Mouse (Mus musculus) lung, embryonic 15.5 days (tissue): ENCODE data around the gene Zranb1. TPM values are rescaled to one million over a fixed set of nuclear protein-coding genes. Genes with fewer than 3 reads are reported as not detected.
A peak's percentile ranks its signal among the peaks of the same experiment; 100 is the strongest.

Experiments used
- ATAC-seq: fragments of 200-750 bp; cut with Nextera tagmentation; 2 replicates; pipeline ENCODE4 v1.8.0; 2017; ENCODE audit warnings: moderate number of reproducible peaks, borderline replicate concordance; ENCODE audit not compliant: low FRiP score, low TSS enrichment; ENCODE audit errors: extremely low read depth
- H3K27ac ChIP-seq: fragments of 300-500 bp; sonication (generic); 2 replicates; pipeline ENCODE4 v1.5.1; 2015; ENCODE audit warnings: moderate library complexity, mild to moderate bottlenecking, inconsistent platforms
- H3K27me3 ChIP-seq: fragments of 300-500 bp; sonication (generic); 2 replicates; pipeline ENCODE4 v1.6.1; 2015; ENCODE audit warnings: inconsistent platforms
- H3K36me3 ChIP-seq: fragments of 300-500 bp; sonication (generic); 2 replicates; pipeline ENCODE4 v1.6.1; 2015; ENCODE audit warnings: inconsistent platforms
- H3K4me1 ChIP-seq: fragments of 300-500 bp; sonication (generic); 2 replicates; pipeline ENCODE4 v1.6.1; 2015; ENCODE audit warnings: inconsistent platforms
- H3K4me2 ChIP-seq: fragments of 300-500 bp; sonication (generic); 2 replicates; pipeline ENCODE4 v1.6.1; 2015; ENCODE audit warnings: inconsistent platforms, mild to moderate bottlenecking, moderate library complexity
- H3K4me3 ChIP-seq: fragments of 300-500 bp; sonication (generic); 2 replicates; pipeline ENCODE4 v1.5.1; 2015; ENCODE audit warnings: mild to moderate bottlenecking, inconsistent platforms
- H3K9ac ChIP-seq: fragments of 300-500 bp; sonication (generic); 2 replicates; pipeline ENCODE4 v1.6.1; 2015; ENCODE audit warnings: inconsistent platforms
- H3K9me3 ChIP-seq: fragments of 300-500 bp; sonication (generic); 2 replicates; pipeline ENCODE4 v1.6.1; 2016; ENCODE audit warnings: inconsistent platforms
- WGBS: fragments of 180-500 bp; shearing (Covaris S2); methylation state at CpG from one replicate; pipeline ENCODE4 v1.1.7; 2015; 5-methylcytosine and 5-hydroxymethylcytosine counted together
- polyA plus RNA-seq: library from polyadenylated mRNA; unstranded; fragments of >200 nt; fragmentation: Nextera tagmentation; extraction: Ambion mirVana; gene quantifications from 2 replicates; pipeline ENCODE4 v1.2.1, GENCODE M21; 2015

The Zranb1 gene
- polyA plus RNA-seq, 1 experiment from 2014 or later: 10.8 TPM

GRCm38 (mm10) chr7:133007343-133007742 is 76.4 kb downstream of the Zranb1 start:
- Histone ChIP-seq H3K27ac (no peak overlapping the region), H3K9me3 (no peaks in the 10 kb centered on the region), H3K36me3 (peaks cover 3% of the 10 kb centered on the region; the same call in 1 of the 2 replicates), H3K4me2 (no peak overlapping the region), H3K4me1 (peaks cover 31% of the 10 kb centered on the region), H3K4me3 (no peak overlapping the region), H3K27me3 (no peaks in the 10 kb centered on the region), H3K9ac (no peak overlapping the region)
- ATAC-seq: no peak
- 64% methylated on average over 11 of the region's 11 CpGs for WGBS

DNA sequence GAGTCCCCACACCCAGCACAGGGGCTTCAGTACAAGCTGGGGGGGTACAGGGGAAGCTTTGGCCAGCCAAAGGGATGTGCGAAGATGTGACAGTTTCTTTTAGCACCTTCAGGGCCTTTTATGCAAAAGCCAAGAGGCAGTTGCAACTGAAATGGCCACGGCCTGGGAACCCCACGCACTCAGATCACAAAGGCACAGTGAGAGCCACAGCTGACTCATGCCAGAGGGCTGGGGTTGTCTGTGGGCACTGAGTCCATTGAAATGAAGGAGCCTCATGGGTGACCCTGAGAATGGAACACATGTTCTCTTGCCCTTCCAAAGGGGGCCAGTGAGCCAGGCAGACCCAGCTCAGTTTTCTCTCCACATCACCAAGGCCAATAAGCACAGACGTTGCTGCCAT is 77.7 kb downstream of the Zranb1 start:
- no peaks in the 10 kb centered on the region for H3K27me3 ChIP-seq
- H3K27ac ChIP-seq: no peak overlapping the region
- no peak for ATAC-seq
- H3K4me1 ChIP-seq: peaks cover 42% of the 10 kb centered on the region
- H3K4me3 ChIP-seq: no peak overlapping the region
- peaks cover 3% of the 10 kb centered on the region; the same call in 1 of the 2 replicates for H3K36me3 ChIP-seq
- no peak overlapping the region for H3K9ac ChIP-seq
- no peaks in the 10 kb centered on the region for H3K9me3 ChIP-seq
- WGBS: 84% methylated on average over 4 of the region's 4 CpGs
- H3K4me2 ChIP-seq: no peak overlapping the region

- WGBS: 77% methylated on average over 8 of the region's 8 CpGs
- Histone ChIP-seq H3K27ac (no peak overlapping the region), H3K36me3 (peaks cover 7% of the 10 kb centered on the region; the same call in 1 of the 2 replicates), H3K4me3 (no peak overlapping the region), H3K9me3 (no peaks in the 10 kb centered on the region), H3K27me3 (no peaks in the 10 kb centered on the region), H3K4me1 (peaks cover 47% of the 10 kb centered on the region), H3K9ac (no peak overlapping the region), H3K4me2 (no peak overlapping the region)
- no peak for ATAC-seq
These were observed 78.7 kb downstream of the Zranb1 start for GRCm38 (mm10) chr7:133009676-133010075.

- no peak for ATAC-seq
These were observed 79.5 kb downstream of the Zranb1 start for GRCm38 (mm10) chr7:133010477-133010876.

GRCm38 (mm10) chr7:133011191-133011590 is 80.2 kb downstream of the Zranb1 start:
- no peak overlapping the region for H3K4me3 ChIP-seq
- no peak overlapping the region for H3K4me2 ChIP-seq
- WGBS: 24% methylated on average over 5 of the region's 5 CpGs
- peaks cover 7% of the 10 kb centered on the region; the same call in 1 of the 2 replicates for H3K36me3 ChIP-seq
- peak; percentile 47; the same call in 1 of the 2 replicates for ATAC-seq
- no peaks in the 10 kb centered on the region for H3K27me3 ChIP-seq
- H3K27ac ChIP-seq: no peak overlapping the region
- H3K9ac ChIP-seq: no peak overlapping the region
- H3K9me3 ChIP-seq: no peaks in the 10 kb centered on the region
- H3K4me1 ChIP-seq: peaks cover 56% of the 10 kb centered on the region

More at GRCm38 (mm10) chr7:133010477-133010876, 79.5 kb downstream of the Zranb1 start:
- no peak overlapping the region for H3K4me3 ChIP-seq
- H3K9ac ChIP-seq: no peak overlapping the region
- peaks cover 50% of the 10 kb centered on the region for H3K4me1 ChIP-seq
- H3K4me2 ChIP-seq: no peak overlapping the region
- H3K36me3 ChIP-seq: peaks cover 7% of the 10 kb centered on the region; the same call in 1 of the 2 replicates
- H3K27me3 ChIP-seq: no peaks in the 10 kb centered on the region
- no peak overlapping the region for H3K27ac ChIP-seq
- WGBS: 66% methylated on average over 3 of the region's 3 CpGs
- H3K9me3 ChIP-seq: no peaks in the 10 kb centered on the region

GRCm38 (mm10) chr7:133011611-133012010 is 80.7 kb downstream of the Zranb1 start:
- Histone ChIP-seq H3K27me3 (no peaks in the 10 kb centered on the region), H3K4me2 (no peak overlapping the region), H3K9ac (no peak overlapping the region), H3K4me3 (no peak overlapping the region), H3K36me3 (peaks cover 7% of the 10 kb centered on the region; the same call in 1 of the 2 replicates), H3K4me1 (peaks cover 56% of the 10 kb centered on the region), H3K9me3 (no peaks in the 10 kb centered on the region), H3K27ac (peak overlapping the region; percentile 27; the same call in 1 of the 2 replicates)
- no peak for ATAC-seq
- WGBS: 25% methylated on average over 4 of the region's 4 CpGs

GRCm38 (mm10) chr7:133012637-133013366 is 81.9 kb downstream of the Zranb1 start:
- peaks cover 7% of the 10 kb centered on the region; the same call in 1 of the 2 replicates for H3K36me3 ChIP-seq
- H3K27me3 ChIP-seq: no peaks in the 10 kb centered on the region
- H3K9ac ChIP-seq: no peak overlapping the region
- H3K4me3 ChIP-seq: no peak overlapping the region
- peaks cover 45% of the 10 kb centered on the region for H3K4me1 ChIP-seq
- H3K27ac ChIP-seq: no peak overlapping the region
- WGBS: 37% methylated on average over 14 of the region's 14 CpGs
- H3K4me2 ChIP-seq: no peak overlapping the region
- no peaks in the 10 kb centered on the region for H3K9me3 ChIP-seq
- ATAC-seq: no peak

GRCm38 (mm10) chr7:133013923-133014322 is 83.0 kb downstream of the Zranb1 start:
- 93% methylated on average over 10 of the region's 10 CpGs for WGBS
- Histone ChIP-seq H3K27me3 (no peaks in the 10 kb centered on the region), H3K9ac (no peak overlapping the region), H3K36me3 (peaks cover 7% of the 10 kb centered on the region; the same call in 1 of the 2 replicates), H3K4me3 (no peak overlapping the region), H3K4me2 (no peak overlapping the region), H3K27ac (no peak overlapping the region), H3K4me1 (peaks cover 41% of the 10 kb centered on the region), H3K9me3 (no peaks in the 10 kb centered on the region)
- ATAC-seq: no peak; the same call in 1 of the 2 replicates

GRCm38 (mm10) chr7:133014631-133015030 is 83.7 kb downstream of the Zranb1 start:
- whole genome bisulfite sequencing: 88% methylated on average over 14 of the region's 14 CpGs
- H3K4me3 ChIP-seq: no peak overlapping the region
- H3K27ac ChIP-seq: no peak overlapping the region
- no peaks in the 10 kb centered on the region for H3K27me3 ChIP-seq
- H3K9ac ChIP-seq: no peak overlapping the region
- no peaks in the 10 kb centered on the region for H3K9me3 ChIP-seq
- no peak overlapping the region for H3K4me2 ChIP-seq
- peaks cover 7% of the 10 kb centered on the region; the same call in 1 of the 2 replicates for H3K36me3 ChIP-seq
- no peak for ATAC-seq
- peaks cover 44% of the 10 kb centered on the region for H3K4me1 ChIP-seq

- peak overlapping the region; percentile 51; the same call in 1 of the 2 replicates for H3K27ac ChIP-seq
- no peaks in the 10 kb centered on the region for H3K27me3 ChIP-seq
- no peak overlapping the region for H3K4me2 ChIP-seq
- 0 out of 2 replicates have a peak, but pooled peaks cover 4% of the 10 kb centered on the region for H3K36me3 ChIP-seq
- no peak overlapping the region for H3K9ac ChIP-seq
- peaks cover 50% of the 10 kb centered on the region for H3K4me1 ChIP-seq
- H3K4me3 ChIP-seq: no peak overlapping the region
- H3K9me3 ChIP-seq: no peaks in the 10 kb centered on the region
- no peak for ATAC-seq
- 46% methylated on average over 7 of the region's 7 CpGs for WGBS
These were observed 84.6 kb downstream of the Zranb1 start for GRCm38 (mm10) chr7:133015416-133016070.

DNA sequence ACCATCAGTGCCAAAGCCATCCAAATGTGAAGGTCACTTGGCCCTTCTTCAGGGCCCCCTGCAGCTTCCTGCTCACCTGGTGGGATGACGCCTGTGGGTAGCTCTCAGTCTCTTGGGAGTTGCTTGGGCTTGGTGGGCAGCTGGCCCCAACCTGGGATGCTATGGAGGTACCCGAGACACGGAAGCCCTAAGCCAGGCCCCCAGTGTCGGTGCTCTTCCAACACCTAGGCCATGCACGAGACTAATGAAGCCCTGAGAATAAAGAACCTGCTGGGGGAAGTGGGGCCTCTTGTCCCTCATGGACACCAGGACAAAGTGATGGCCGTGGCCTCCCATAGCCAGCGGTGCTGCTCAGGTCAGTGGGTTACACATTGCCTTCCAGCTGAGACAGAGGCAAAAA is 88.0 kb downstream of the Zranb1 start:
- Histone ChIP-seq H3K36me3 (0 out of 2 replicates have a peak, but pooled peaks cover 7% of the 10 kb centered on the region), H3K9ac (no peak overlapping the region), H3K4me1 (peaks cover 26% of the 10 kb centered on the region), H3K27ac (0 out of 2 replicates have a peak overlapping the region, but pooled peaks have one; percentile 10), H3K9me3 (no peaks in the 10 kb centered on the region), H3K4me3 (no peak overlapping the region), H3K4me2 (no peak overlapping the region), H3K27me3 (no peaks in the 10 kb centered on the region)
- no peak for ATAC-seq
- 76% methylated on average over 7 of the region's 7 CpGs for WGBS
